Mouse (Mus musculus): ENCODE measurements around the gene Nr2f2.

GRCm38 (mm10) chr7:70324041-70324440 lies 42.5 kb downstream of the Nr2f2 start:
- TF ChIP-seq CTCF (IDR thresholded peaks at IDR 0.05; ENCODE audit: borderline replicate concordance, insufficient read depth, low read depth, low read length), result no peak
- no peak for TF ChIP-seq POLR2A (IDR thresholded peaks at IDR 0.05; ENCODE audit: borderline replicate concordance, insufficient read depth, low read length)
